Mouse (Mus musculus): ENCODE data around the gene Dus1l. TPM values are rescaled to one million over a fixed set of nuclear protein-coding genes. Genes with fewer than 3 reads are reported as not detected.
"Not testable (repeated sequence)": the region's sequence is repeated elsewhere in the genome, so short reads cannot be mapped to it uniquely, and the experiment has no call there.

The Dus1l gene
- polyA plus RNA-seq, 1 experiment from 2014 or later, result 66.6 TPM

GRCm38 (mm10) chr11:120808010-120808409 lies 11.8 kb upstream of the Dus1l start:
- Histone ChIP-seq H3K9me3 (no peaks in the 10 kb centered on the region), H3K36me3 (peaks cover 80% of the 10 kb centered on the region), H3K27ac (no peak overlapping the region), H3K4me3 (no peak overlapping the region), H3K4me2 (replicated peaks) (no peak overlapping the region), H3K9ac (no peak overlapping the region), H3K27me3 (no peaks in the 10 kb centered on the region), H3K4me1 (no peaks in the 10 kb centered on the region)
- no peak for ATAC-seq (ENCODE audit: low FRiP score, low read depth)
- 93% methylated on average over 12 of the region's 12 CpGs for WGBS

- Histone ChIP-seq H3K4me1 (no peaks in the 10 kb centered on the region; the same call in 1 of the 2 replicates), H3K9ac (no peak overlapping the region), H3K27me3 (no peaks in the 10 kb centered on the region), H3K36me3 (peaks cover 56% of the 10 kb centered on the region), H3K9me3 (no peaks in the 10 kb centered on the region), H3K4me3 (no peak overlapping the region), H3K4me2 (replicated peaks) (no peak overlapping the region), H3K27ac (no peak overlapping the region)
- ATAC-seq (ENCODE audit: low FRiP score, low read depth), result no peak
- WGBS, result 83% methylated on average over 7 of the region's 7 CpGs
Observed at GRCm38 (mm10) chr11:120805375-120806298, 9.4 kb upstream of the Dus1l start.

- Histone ChIP-seq H3K9me3 (no peaks in the 10 kb centered on the region), H3K9ac (no peak overlapping the region), H3K36me3 (peaks cover 47% of the 10 kb centered on the region), H3K4me2 (replicated peaks) (no peak overlapping the region), H3K27ac (no peak overlapping the region), H3K4me1 (peaks cover 4% of the 10 kb centered on the region; the same call in 1 of the 2 replicates), H3K4me3 (no peak overlapping the region), H3K27me3 (no peaks in the 10 kb centered on the region)
- no peak for ATAC-seq (ENCODE audit: low FRiP score, low read depth)
- WGBS, result 76% methylated on average over 4 of the region's 4 CpGs
Observed at GRCm38 (mm10) chr11:120804769-120805168, 8.6 kb upstream of the Dus1l start.

DNA sequence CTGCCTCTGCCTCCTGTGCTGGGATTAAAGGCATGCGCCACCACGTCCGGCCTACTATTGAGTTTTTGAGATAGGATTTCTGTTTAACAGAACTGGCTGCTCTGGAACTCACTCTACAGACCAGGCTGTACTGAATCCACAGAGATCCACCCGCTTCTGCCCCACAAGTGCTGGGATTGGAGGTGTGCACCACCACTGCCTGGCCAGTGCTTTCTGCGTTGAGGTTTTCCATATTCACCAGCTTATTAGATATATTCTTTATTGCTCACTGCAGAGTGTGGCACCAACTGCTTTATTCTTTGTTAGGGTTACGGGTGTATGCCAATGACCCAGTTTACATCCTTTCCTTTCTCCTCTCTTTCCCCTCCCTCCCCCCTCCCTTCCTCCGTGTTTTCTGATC lies 8.1 kb upstream of the Dus1l start:
- peaks cover 42% of the 10 kb centered on the region for H3K36me3 ChIP-seq
- H3K4me2 ChIP-seq (replicated peaks), result no peak overlapping the region
- no peak overlapping the region for H3K9ac ChIP-seq
- H3K9me3 ChIP-seq, result no peaks in the 10 kb centered on the region
- H3K27ac ChIP-seq, result no peak overlapping the region
- 79% methylated on average over 7 of the region's 7 CpGs for WGBS
- H3K4me1 ChIP-seq, result peaks cover 4% of the 10 kb centered on the region; the same call in 1 of the 2 replicates
- no peak for ATAC-seq (ENCODE audit: low FRiP score, low read depth)
- H3K27me3 ChIP-seq, result no peaks in the 10 kb centered on the region
- H3K4me3 ChIP-seq, result no peak overlapping the region

GRCm38 (mm10) chr11:120800061-120800904 lies 4.1 kb upstream of the Dus1l start:
- Histone ChIP-seq H3K9me3 (no peaks in the 10 kb centered on the region), H3K4me1 (peaks cover 14% of the 10 kb centered on the region), H3K4me3 (no peak overlapping the region; the same call in 1 of the 2 replicates), H3K27ac (0 out of 2 replicates have a peak overlapping the region, but pooled peaks have one; percentile 6), H3K27me3 (no peaks in the 10 kb centered on the region), H3K4me2 (replicated peaks) (peak overlapping the region; percentile 37; the same call in 1 of the 2 replicates), H3K36me3 (peaks cover 2% of the 10 kb centered on the region), H3K9ac (peak overlapping the region; percentile 37)
- peak; percentile 64 for ATAC-seq (ENCODE audit: low FRiP score, low read depth)
- 9% methylated on average over 10 of the region's 10 CpGs for WGBS

DNA sequence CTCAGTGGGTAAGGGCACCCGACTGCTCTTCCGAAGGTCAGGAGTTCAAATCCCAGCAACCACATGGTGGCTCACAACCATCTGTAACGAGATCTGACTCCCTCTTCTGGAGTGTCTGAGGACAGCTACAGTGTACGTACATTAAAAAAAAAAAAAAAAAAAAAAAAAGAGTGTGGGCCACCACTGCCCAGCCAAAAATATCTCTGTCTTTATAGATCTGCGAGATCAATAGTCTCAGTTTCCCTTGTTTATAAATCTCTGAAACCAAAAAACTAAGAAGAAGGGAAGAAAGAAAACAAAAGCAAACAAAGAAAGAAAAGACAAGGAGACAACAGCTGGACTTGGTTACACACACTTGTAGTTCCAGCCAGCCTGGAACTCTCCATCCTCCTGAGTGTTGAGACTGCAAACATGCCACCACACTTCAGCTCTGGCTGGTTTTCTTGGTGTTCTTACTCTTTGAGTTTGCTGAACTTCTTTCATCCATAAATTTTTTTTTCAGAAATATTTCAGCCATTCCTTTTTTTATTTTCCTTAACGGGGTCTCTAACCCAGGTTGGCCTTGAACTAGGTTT lies 3.2 kb upstream of the Dus1l start:
- Histone ChIP-seq H3K27ac (no peak overlapping the region), H3K9ac (no peak overlapping the region), H3K4me3 (no peak overlapping the region), H3K4me1 (peaks cover 21% of the 10 kb centered on the region), H3K27me3 (no peaks in the 10 kb centered on the region), H3K36me3 (peaks cover 5% of the 10 kb centered on the region), H3K9me3 (no peaks in the 10 kb centered on the region), H3K4me2 (replicated peaks) (peak overlapping the region; percentile 37; the same call in 1 of the 2 replicates)
- 69% methylated on average over 6 of the region's 6 CpGs for WGBS
- ATAC-seq (ENCODE audit: low FRiP score, low read depth), result no peak

DNA sequence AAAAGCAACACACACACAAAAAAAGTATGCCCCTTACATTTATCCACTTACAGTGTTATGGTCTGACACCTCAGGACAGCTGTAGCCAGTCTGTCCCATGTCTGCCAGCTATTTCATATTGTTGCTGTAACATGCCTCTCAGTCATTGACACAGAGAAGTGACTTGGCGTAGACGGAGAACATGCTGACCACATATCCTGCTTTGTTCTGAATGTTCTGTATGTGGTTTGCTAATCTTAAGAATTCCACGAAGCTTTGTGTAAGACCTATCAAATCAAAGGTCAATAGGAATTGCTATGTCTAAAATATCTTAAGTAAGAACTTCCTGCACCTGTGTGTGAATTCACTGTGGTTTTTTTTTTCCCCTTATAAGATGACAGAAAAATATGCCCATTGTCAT lies 2.0 kb upstream of the Dus1l start:
- no peak overlapping the region for H3K9ac ChIP-seq
- H3K36me3 ChIP-seq, result peaks cover 16% of the 10 kb centered on the region
- no peak overlapping the region for H3K27ac ChIP-seq
- peaks cover 21% of the 10 kb centered on the region for H3K4me1 ChIP-seq
- H3K9me3 ChIP-seq, result no peaks in the 10 kb centered on the region
- H3K27me3 ChIP-seq, result no peaks in the 10 kb centered on the region
- 88% methylated on average over 3 of the region's 3 CpGs for WGBS
- ATAC-seq (ENCODE audit: low FRiP score, low read depth), result no peak
- no peak overlapping the region for H3K4me3 ChIP-seq
- no peak overlapping the region for H3K4me2 ChIP-seq (replicated peaks)

DNA sequence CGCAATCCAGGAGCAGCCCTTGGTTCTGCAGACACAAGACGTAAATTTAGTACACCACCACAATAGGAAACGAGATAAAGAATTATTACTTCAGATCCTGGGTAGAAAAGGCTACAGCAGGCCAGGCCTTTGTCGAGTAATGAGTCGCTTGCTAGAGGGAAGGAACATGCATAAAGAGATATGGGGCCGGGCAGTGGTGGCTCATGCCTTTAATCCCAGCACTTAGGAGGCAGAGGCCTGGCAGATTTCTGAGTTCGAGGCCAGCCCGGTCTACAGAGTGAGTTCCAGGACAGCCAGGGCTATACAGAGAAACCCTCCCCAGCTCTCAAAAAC lies 377 bp upstream of the Dus1l start:
- no peak for ATAC-seq (ENCODE audit: low FRiP score, low read depth)
- H3K4me3 ChIP-seq, result peak overlapping the region; percentile 100
- H3K36me3 ChIP-seq, result peaks cover 33% of the 10 kb centered on the region
- H3K9ac ChIP-seq, result peak overlapping the region; percentile 98
- H3K27ac ChIP-seq, result peak overlapping the region; percentile 73
- no peaks in the 10 kb centered on the region for H3K9me3 ChIP-seq
- H3K27me3 ChIP-seq, result no peaks in the 10 kb centered on the region
- peaks cover 21% of the 10 kb centered on the region for H3K4me1 ChIP-seq
- WGBS, result 33% methylated on average over 8 of the region's 8 CpGs
- peak overlapping the region; percentile 99 for H3K4me2 ChIP-seq (replicated peaks)

GRCm38 (mm10) chr11:120792652-120793051 lies 3.6 kb downstream of the Dus1l start:
- no peak for ATAC-seq (ENCODE audit: low FRiP score, low read depth)
- 95% methylated on average over 9 of the region's 9 CpGs for WGBS

DNA sequence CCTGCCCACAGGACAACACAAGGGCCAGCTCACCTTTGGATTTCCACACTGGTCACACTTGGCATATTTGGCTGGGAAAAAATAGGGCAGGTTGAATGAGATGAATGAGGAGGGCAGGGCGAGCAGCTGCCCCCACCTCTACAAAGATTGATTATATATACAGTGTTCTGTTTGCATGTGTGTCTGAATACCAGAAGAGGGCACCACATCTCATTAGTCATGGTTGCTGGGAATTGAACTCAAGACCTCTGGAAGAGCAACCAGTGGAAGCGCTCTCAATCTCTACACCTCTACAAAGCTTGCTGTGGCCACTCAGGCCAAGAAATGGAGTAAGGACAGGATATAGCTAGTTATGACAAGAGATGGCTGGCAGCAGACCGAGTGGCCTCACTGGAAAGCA lies 6.4 kb downstream of the Dus1l start:
- WGBS, result 91% methylated on average over 3 of the region's 3 CpGs
- no peak overlapping the region for H3K4me2 ChIP-seq (replicated peaks)
- H3K27ac ChIP-seq, result no peak overlapping the region
- no peak for ATAC-seq (ENCODE audit: low FRiP score, low read depth)
- no peaks in the 10 kb centered on the region for H3K27me3 ChIP-seq
- H3K36me3 ChIP-seq, result peaks cover 89% of the 10 kb centered on the region
- no peak overlapping the region for H3K4me3 ChIP-seq
- H3K9ac ChIP-seq, result no peak overlapping the region
- H3K4me1 ChIP-seq, result peaks cover 16% of the 10 kb centered on the region
- H3K9me3 ChIP-seq, result no peaks in the 10 kb centered on the region

More at GRCm38 (mm10) chr11:120792652-120793051, 3.6 kb downstream of the Dus1l start:
- H3K4me1 ChIP-seq, result peaks cover 17% of the 10 kb centered on the region
- H3K4me3 ChIP-seq, result no peak overlapping the region
- H3K4me2 ChIP-seq (replicated peaks), result no peak overlapping the region
- H3K9me3 ChIP-seq, result no peaks in the 10 kb centered on the region
- peaks cover 69% of the 10 kb centered on the region for H3K36me3 ChIP-seq
- H3K27me3 ChIP-seq, result no peaks in the 10 kb centered on the region
- no peak overlapping the region for H3K9ac ChIP-seq
- no peak overlapping the region for H3K27ac ChIP-seq

DNA sequence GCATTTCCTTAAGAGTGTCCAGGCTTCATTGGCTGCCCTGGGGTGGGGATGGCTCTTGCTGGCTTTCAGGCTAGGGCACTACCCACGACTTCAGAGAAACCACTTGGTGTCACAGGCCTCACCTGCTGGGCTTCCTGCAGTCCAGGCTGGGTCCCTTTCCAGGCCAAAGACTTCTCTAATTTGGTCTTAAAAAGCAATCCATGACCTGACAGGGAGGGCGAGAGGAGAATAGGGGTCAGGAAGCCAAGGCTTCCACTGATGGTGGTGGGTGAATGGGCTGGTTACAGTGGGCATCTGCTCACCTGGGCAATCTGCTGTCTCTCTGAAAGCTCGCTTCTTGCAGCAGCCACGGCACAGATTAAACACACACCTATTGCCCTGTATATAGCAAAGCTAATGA lies 6.8 kb downstream of the Dus1l start:
- H3K36me3 ChIP-seq, result peaks cover 85% of the 10 kb centered on the region
- H3K27ac ChIP-seq, result no peak overlapping the region
- no peaks in the 10 kb centered on the region for H3K9me3 ChIP-seq
- no peak overlapping the region for H3K4me3 ChIP-seq
- ATAC-seq (ENCODE audit: low FRiP score, low read depth), result no peak
- no peaks in the 10 kb centered on the region for H3K27me3 ChIP-seq
- H3K4me1 ChIP-seq, result peaks cover 14% of the 10 kb centered on the region
- H3K9ac ChIP-seq, result 0 out of 2 replicates have a peak overlapping the region, but pooled peaks have one; percentile 2
- WGBS, result 84% methylated on average over 4 of the region's 4 CpGs
- no peak overlapping the region for H3K4me2 ChIP-seq (replicated peaks)

- H3K27me3 ChIP-seq; H3K9me3 ChIP-seq; H3K9ac ChIP-seq; ATAC-seq (ENCODE audit: low FRiP score, low read depth); H3K27ac ChIP-seq; H3K4me3 ChIP-seq; H3K4me2 ChIP-seq (replicated peaks): not testable (repeated sequence)
- 83% methylated on average over 10 of the region's 10 CpGs for WGBS
- Histone ChIP-seq H3K36me3 (peaks cover 76% of the 10 kb centered on the region), H3K4me1 (peaks cover 17% of the 10 kb centered on the region)
Observed at GRCm38 (mm10) chr11:120788460-120788859, 7.7 kb downstream of the Dus1l start.
